Mouse (Mus musculus): Measurements from ENCODE around the gene Etv6. TPM values are rescaled to one million over a fixed set of nuclear protein-coding genes. Genes with fewer than 3 reads are reported as not detected.

Etv6 gene
- polyA plus RNA-seq, 1 experiment from 2014 or later = 13.8 TPM

- Histone ChIP-seq H3K4me1 (peaks cover 3% of the 10 kb centered on the region; the same call in 1 of the 2 replicates), H3K36me3 (no peaks in the 10 kb centered on the region), H3K4me2 (no peak overlapping the region), H3K9me3 (no peaks in the 10 kb centered on the region), H3K27ac (peak overlapping the region; percentile 35; the same call in 1 of the 2 replicates), H3K4me3 (replicated peaks) (no peak overlapping the region), H3K9ac (no peak overlapping the region), H3K27me3 (replicated peaks) (no peaks in the 10 kb centered on the region)
- WGBS = 68% methylated on average over 13 of the region's 13 CpGs
- peak; percentile 68; the same call in 1 of the 2 replicates for ATAC-seq (ENCODE audit: insufficient read depth, low FRiP score, low read depth)
Measured at GRCm38 (mm10) chr6:134161040-134161439, 125.5 kb downstream of the Etv6 start.

- Histone ChIP-seq H3K4me3 (replicated peaks) (no peak overlapping the region), H3K9ac (no peak overlapping the region), H3K9me3 (no peaks in the 10 kb centered on the region), H3K36me3 (no peaks in the 10 kb centered on the region), H3K27ac (no peak overlapping the region), H3K4me2 (no peak overlapping the region), H3K27me3 (replicated peaks) (no peaks in the 10 kb centered on the region), H3K4me1 (peaks cover 3% of the 10 kb centered on the region; the same call in 1 of the 2 replicates)
- ATAC-seq (ENCODE audit: insufficient read depth, low FRiP score, low read depth) = no peak
- WGBS = 72% methylated on average over 1 of the region's 1 CpGs
Measured at GRCm38 (mm10) chr6:134163346-134163745, 127.8 kb downstream of the Etv6 start.

DNA sequence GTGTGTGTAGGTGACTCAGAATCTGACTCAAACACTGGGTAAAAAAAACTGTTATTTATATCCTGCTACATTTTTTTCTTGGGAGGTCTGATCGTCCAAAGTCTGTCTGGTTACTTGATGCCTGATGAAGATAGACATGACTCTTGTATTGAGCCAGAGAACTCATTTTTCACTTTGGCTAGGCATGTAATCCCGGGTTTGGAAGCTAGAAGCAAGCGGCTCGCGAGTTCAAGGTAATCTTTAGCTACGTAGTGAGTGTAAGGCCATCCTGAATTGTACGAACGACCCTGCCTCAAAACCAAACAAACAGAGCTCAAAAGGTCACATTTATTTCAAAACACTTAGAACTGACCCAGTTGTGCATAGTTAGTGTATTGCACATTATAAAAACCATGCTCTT lies 128.9 kb downstream of the Etv6 start:
- Histone ChIP-seq H3K4me3 (replicated peaks) (no peak overlapping the region), H3K36me3 (no peaks in the 10 kb centered on the region), H3K9me3 (no peaks in the 10 kb centered on the region), H3K4me2 (no peak overlapping the region), H3K9ac (no peak overlapping the region), H3K27ac (no peak overlapping the region), H3K27me3 (replicated peaks) (no peaks in the 10 kb centered on the region), H3K4me1 (peaks cover 3% of the 10 kb centered on the region; the same call in 1 of the 2 replicates)
- ATAC-seq (ENCODE audit: insufficient read depth, low FRiP score, low read depth) = no peak
- WGBS = 47% methylated on average over 8 of the region's 8 CpGs

- 72% methylated on average over 8 of the region's 8 CpGs for WGBS
- Histone ChIP-seq H3K4me3 (replicated peaks) (no peak overlapping the region), H3K27ac (no peak overlapping the region), H3K9me3 (no peaks in the 10 kb centered on the region), H3K9ac (no peak overlapping the region), H3K36me3 (no peaks in the 10 kb centered on the region), H3K4me1 (peaks cover 3% of the 10 kb centered on the region; the same call in 1 of the 2 replicates), H3K27me3 (replicated peaks) (no peaks in the 10 kb centered on the region), H3K4me2 (no peak overlapping the region)
- no peak for ATAC-seq (ENCODE audit: insufficient read depth, low FRiP score, low read depth)
Measured at GRCm38 (mm10) chr6:134165012-134165411, 129.5 kb downstream of the Etv6 start.

GRCm38 (mm10) chr6:134167963-134168362 lies 132.5 kb downstream of the Etv6 start:
- Histone ChIP-seq H3K9me3 (no peaks in the 10 kb centered on the region), H3K27ac (no peak overlapping the region), H3K4me1 (peaks cover 9% of the 10 kb centered on the region), H3K4me3 (replicated peaks) (no peak overlapping the region), H3K27me3 (replicated peaks) (no peaks in the 10 kb centered on the region), H3K9ac (no peak overlapping the region), H3K4me2 (no peak overlapping the region), H3K36me3 (no peaks in the 10 kb centered on the region)
- 60% methylated on average over 5 of the region's 5 CpGs for WGBS
- no peak for ATAC-seq (ENCODE audit: insufficient read depth, low FRiP score, low read depth)

- Histone ChIP-seq H3K4me3 (replicated peaks) (no peak overlapping the region), H3K36me3 (no peaks in the 10 kb centered on the region), H3K9me3 (no peaks in the 10 kb centered on the region), H3K27me3 (replicated peaks) (no peaks in the 10 kb centered on the region), H3K9ac (no peak overlapping the region), H3K4me2 (no peak overlapping the region), H3K27ac (no peak overlapping the region), H3K4me1 (peaks cover 9% of the 10 kb centered on the region)
- no peak for ATAC-seq (ENCODE audit: insufficient read depth, low FRiP score, low read depth)
- 84% methylated on average over 11 of the region's 11 CpGs for WGBS
Measured at GRCm38 (mm10) chr6:134168799-134169198, 133.3 kb downstream of the Etv6 start.

- no peak overlapping the region for H3K27ac ChIP-seq
- ATAC-seq (ENCODE audit: insufficient read depth, low FRiP score, low read depth) = no peak
- no peaks in the 10 kb centered on the region for H3K9me3 ChIP-seq
- no peak overlapping the region for H3K4me3 ChIP-seq (replicated peaks)
- no peak overlapping the region for H3K4me2 ChIP-seq
- WGBS = 39% methylated on average over 1 of the region's 1 CpGs
- no peak overlapping the region for H3K9ac ChIP-seq
- no peaks in the 10 kb centered on the region for H3K27me3 ChIP-seq (replicated peaks)
- peaks cover 12% of the 10 kb centered on the region for H3K4me1 ChIP-seq
- no peaks in the 10 kb centered on the region for H3K36me3 ChIP-seq
Measured at GRCm38 (mm10) chr6:134171235-134171634, 135.7 kb downstream of the Etv6 start.

DNA sequence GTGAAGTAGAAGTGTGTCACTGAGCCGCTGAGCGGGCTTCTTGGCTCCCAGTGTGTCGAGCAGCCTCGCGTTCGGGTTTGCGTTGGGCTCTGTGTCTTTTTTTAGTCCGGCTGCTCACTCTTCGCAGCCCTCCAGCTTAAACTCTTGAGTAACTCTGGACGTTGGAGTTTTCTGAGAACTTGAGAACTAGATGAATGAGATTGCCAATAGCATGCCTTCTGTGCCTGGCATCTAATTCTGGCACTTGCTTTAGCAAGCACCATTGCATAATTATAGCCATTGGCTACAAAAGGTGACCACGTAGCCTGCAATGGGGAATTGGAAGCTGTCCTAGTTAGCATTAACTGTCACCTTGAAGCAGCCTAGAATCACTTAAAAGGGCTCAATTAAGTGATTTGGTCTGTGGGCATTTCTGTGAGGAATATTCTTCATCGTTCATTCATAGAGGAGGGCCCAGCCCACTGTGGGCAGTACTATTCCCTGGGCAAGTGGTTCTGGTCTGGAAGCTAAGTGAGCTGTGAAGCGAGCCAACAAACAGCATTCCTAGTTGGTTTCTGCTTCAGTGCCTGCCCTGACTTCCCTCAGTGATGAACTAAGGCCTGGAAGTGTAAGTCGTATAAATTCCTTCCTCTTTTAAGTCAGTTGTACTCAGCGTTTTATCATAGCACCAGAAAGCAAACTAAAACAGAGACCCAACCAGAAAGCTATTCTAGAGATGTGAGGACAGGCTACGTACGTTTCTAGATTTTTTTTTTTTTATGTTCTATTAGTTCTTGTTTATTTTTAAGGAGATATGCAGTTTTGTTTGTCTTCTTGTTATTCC lies 136.6 kb downstream of the Etv6 start:
- Histone ChIP-seq H3K4me2 (no peak overlapping the region), H3K9ac (no peak overlapping the region), H3K9me3 (no peaks in the 10 kb centered on the region), H3K36me3 (no peaks in the 10 kb centered on the region), H3K4me1 (peaks cover 12% of the 10 kb centered on the region), H3K27me3 (replicated peaks) (no peaks in the 10 kb centered on the region), H3K27ac (no peak overlapping the region), H3K4me3 (replicated peaks) (no peak overlapping the region)
- ATAC-seq (ENCODE audit: insufficient read depth, low FRiP score, low read depth) = no peak
- 89% methylated on average over 17 of the region's 17 CpGs for WGBS

GRCm38 (mm10) chr6:134173439-134173838 lies 137.9 kb downstream of the Etv6 start:
- H3K27ac ChIP-seq = no peak overlapping the region
- no peaks in the 10 kb centered on the region for H3K9me3 ChIP-seq
- no peaks in the 10 kb centered on the region for H3K27me3 ChIP-seq (replicated peaks)
- peaks cover 12% of the 10 kb centered on the region for H3K4me1 ChIP-seq
- ATAC-seq (ENCODE audit: insufficient read depth, low FRiP score, low read depth) = no peak
- no peak overlapping the region for H3K9ac ChIP-seq
- H3K36me3 ChIP-seq = no peaks in the 10 kb centered on the region
- no peak overlapping the region for H3K4me2 ChIP-seq
- 65% methylated on average over 6 of the region's 6 CpGs for WGBS
- no peak overlapping the region for H3K4me3 ChIP-seq (replicated peaks)

DNA sequence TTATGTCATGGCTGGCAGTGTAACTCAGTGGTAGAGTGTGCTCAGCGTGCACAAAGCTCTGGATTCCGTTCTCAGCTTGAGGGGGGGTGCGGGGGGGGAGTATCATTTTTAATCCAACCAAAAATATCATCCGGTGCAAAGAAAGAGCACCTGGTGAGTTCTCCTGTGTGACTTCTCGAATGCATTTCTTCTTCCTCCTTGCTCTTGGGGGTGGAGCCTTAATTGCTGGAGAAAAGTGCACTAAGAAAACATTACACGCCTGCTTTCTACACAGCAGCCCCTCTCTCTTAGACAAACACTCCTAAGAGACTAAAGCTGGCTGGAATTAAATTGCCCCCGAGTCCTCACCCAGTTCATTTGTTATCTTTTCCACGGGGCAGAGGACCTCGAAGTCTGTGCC lies 139.6 kb downstream of the Etv6 start:
- 0 out of 2 replicates have a peak, but pooled peaks have one; percentile 24 for ATAC-seq (ENCODE audit: insufficient read depth, low FRiP score, low read depth)
- 35% methylated on average over 9 of the region's 9 CpGs for WGBS
- no peak overlapping the region for H3K9ac ChIP-seq
- H3K4me1 ChIP-seq = peaks cover 12% of the 10 kb centered on the region
- no peak overlapping the region for H3K4me2 ChIP-seq
- peak overlapping the region; percentile 57 for H3K27ac ChIP-seq
- H3K9me3 ChIP-seq = no peaks in the 10 kb centered on the region
- no peak overlapping the region for H3K4me3 ChIP-seq (replicated peaks)
- no peaks in the 10 kb centered on the region for H3K36me3 ChIP-seq
- no peaks in the 10 kb centered on the region for H3K27me3 ChIP-seq (replicated peaks)

- Histone ChIP-seq H3K4me2 (no peak overlapping the region), H3K9ac (no peak overlapping the region), H3K4me3 (replicated peaks) (no peak overlapping the region), H3K36me3 (no peaks in the 10 kb centered on the region), H3K27ac (no peak overlapping the region), H3K27me3 (replicated peaks) (no peaks in the 10 kb centered on the region), H3K4me1 (peaks cover 10% of the 10 kb centered on the region), H3K9me3 (no peaks in the 10 kb centered on the region)
- 65% methylated on average over 5 of the region's 5 CpGs for WGBS
- ATAC-seq (ENCODE audit: insufficient read depth, low FRiP score, low read depth) = no peak
Measured at GRCm38 (mm10) chr6:134177196-134177595, 141.7 kb downstream of the Etv6 start.

GRCm38 (mm10) chr6:134182301-134182948 lies 146.9 kb downstream of the Etv6 start:
- Histone ChIP-seq H3K4me2 (no peak overlapping the region), H3K36me3 (no peaks in the 10 kb centered on the region), H3K4me3 (replicated peaks) (no peak overlapping the region), H3K9me3 (no peaks in the 10 kb centered on the region), H3K9ac (no peak overlapping the region), H3K4me1 (peaks cover 20% of the 10 kb centered on the region), H3K27me3 (replicated peaks) (no peaks in the 10 kb centered on the region), H3K27ac (peak overlapping the region; percentile 36)
- 51% methylated on average over 17 of the region's 17 CpGs for WGBS
- peak; percentile 11; the same call in 1 of the 2 replicates for ATAC-seq (ENCODE audit: insufficient read depth, low FRiP score, low read depth)
